Mouse (Mus musculus) gastrocnemius, postnatal 36 days (tissue): ENCODE data around the gene Emilin1. TPM values are rescaled to one million over a fixed set of nuclear protein-coding genes. Genes with fewer than 3 reads are reported as not detected.
"Not testable (repeated sequence)": the region's sequence is repeated elsewhere in the genome, so short reads cannot be mapped to it uniquely, and the experiment has no call there.

Experiments used
- DNase-seq, 2 experiments: peaks; one replicate each; pipeline ENCODE4 v3.0.0; 2022
- intact Hi-C: fragments of 180-260 bp; cut with DNase I; formaldehyde crosslinking; loops from one replicate; pipeline ENCODE4 v1.15.1; 2025
- long read RNA-seq, 2 experiments: library from polyadenylated mRNA; stranded (forward); transcript quantifications; one replicate each; pipeline ENCODE4 v2.0.0; 2021
- total RNA-seq, 2 experiments: library from RNA; stranded (reverse); gene quantifications; 2 replicates each; pipeline ENCODE4 v1.2.3; 2021

Emilin1 gene
- total RNA-seq = 1 to 10 TPM; 4.8 to 7.0 TPM
- long read RNA-seq, experiment 1, partial matches to known transcripts = 1 of 3 reads
- long read RNA-seq, experiment 1, other reads (novel, unspliced or antisense) = 0 of 3 reads
- long read RNA-seq, experiment 2, partial matches to known transcripts = 2 of 4 reads
- long read RNA-seq, experiment 2, other reads (novel, unspliced or antisense) = 0 of 4 reads

GRCm38 (mm10) chr5:30913060-30913841, at the start of gene Emilin1:
Gene Emilin1, plus strand, starts transcription at chr5:30913402.
- DNase-seq = peak; percentile 62 to 70

GRCm38 (mm10) chr5:30863852-30864251, 49.4 kb upstream of the Emilin1 start:
- DNase-seq = no peak

More at GRCm38 (mm10) chr5:30913060-30913841, at the start of gene Emilin1:
- intact Hi-C loops = no loop called here

GRCm38 (mm10) chr5:30864322-30864721, 48.9 kb upstream of the Emilin1 start:
- intact Hi-C loops = no loop called here

More at GRCm38 (mm10) chr5:30863852-30864251, 49.4 kb upstream of the Emilin1 start:
- intact Hi-C loops = no loop called here

GRCm38 (mm10) chr5:30866871-30867270, 46.3 kb upstream of the Emilin1 start:
- intact Hi-C loops = loop anchor here (5.0 kb wide), 1 partner anchor 55 kb away; the partner anchor contains the start of gene Mapre3
- no peak for DNase-seq

More at GRCm38 (mm10) chr5:30864322-30864721, 48.9 kb upstream of the Emilin1 start:
- no peak for DNase-seq

- intact Hi-C loops = loop anchor here (5.0 kb wide), 1 partner anchor 55 kb away; the partner anchor contains the start of gene Mapre3
- DNase-seq = no peak
Measured at GRCm38 (mm10) chr5:30867712-30868111, 45.5 kb upstream of the Emilin1 start, which contains the start of gene Tmem214. Gene Tmem214, plus strand, starts transcription at chr5:30868012.

GRCm38 (mm10) chr5:30868981-30869380, 44.2 kb upstream of the Emilin1 start:
- intact Hi-C loops = loop anchor here (5.0 kb wide), 1 partner anchor 57 kb away; the partner anchor contains the start of gene Mapre3
- no peak for DNase-seq

- DNase-seq = peak; percentile 87 to 88
- intact Hi-C loops = loop anchor here (5.0 kb wide), 1 partner anchor 57 kb away; the partner anchor contains the start of gene Mapre3
Measured at GRCm38 (mm10) chr5:30869405-30870130, 43.6 kb upstream of the Emilin1 start.

GRCm38 (mm10) chr5:30870131-30870406, 43.1 kb upstream of the Emilin1 start:
- intact Hi-C loops = no loop called here
- no peak for DNase-seq

GRCm38 (mm10) chr5:30872574-30872973, 40.6 kb upstream of the Emilin1 start:
- intact Hi-C loops = no loop called here

GRCm38 (mm10) chr5:30874365-30874764, 38.8 kb upstream of the Emilin1 start:
- intact Hi-C loops = no loop called here
- DNase-seq = no peak

More at GRCm38 (mm10) chr5:30872574-30872973, 40.6 kb upstream of the Emilin1 start:
- DNase-seq = no peak

- DNase-seq = no peak
- intact Hi-C loops = no loop called here
Measured at GRCm38 (mm10) chr5:30878616-30879015, 34.6 kb upstream of the Emilin1 start.

- intact Hi-C loops = no loop called here
- no peak for DNase-seq
Measured at GRCm38 (mm10) chr5:30879347-30879943, 33.8 kb upstream of the Emilin1 start.

GRCm38 (mm10) chr5:30881839-30882238, 31.4 kb upstream of the Emilin1 start:
- intact Hi-C loops, DNase-seq: not testable (repeated sequence)

GRCm38 (mm10) chr5:30886209-30886608, 27.0 kb upstream of the Emilin1 start:
- no peak for DNase-seq
- intact Hi-C loops = no loop called here

- intact Hi-C loops = no loop called here
Measured at GRCm38 (mm10) chr5:30886731-30887130, 26.5 kb upstream of the Emilin1 start.

GRCm38 (mm10) chr5:30887331-30887761, 25.9 kb upstream of the Emilin1 start:
- intact Hi-C loops = no loop called here
- DNase-seq = no peak

More at GRCm38 (mm10) chr5:30886731-30887130, 26.5 kb upstream of the Emilin1 start:
- no peak for DNase-seq

- peak; percentile 82 to 90 for DNase-seq
- intact Hi-C loops = loop anchor here (2.0 kb wide), 1 partner anchor 19 kb away; the partner anchor contains the start of gene Ost4
Measured at GRCm38 (mm10) chr5:30887858-30888336, 25.3 kb upstream of the Emilin1 start.

- intact Hi-C loops = loop anchor here (2.0 kb wide), 1 partner anchor 18 kb away; the partner anchor contains the start of gene Ost4
- peak; percentile 84 to 90 for DNase-seq
Measured at GRCm38 (mm10) chr5:30888337-30889087, 24.7 kb upstream of the Emilin1 start, which contains the start of gene Agbl5. Gene Agbl5, plus strand, starts transcription at chr5:30888694.
